Mouse (Mus musculus) spleen, adult 2 months (tissue): ENCODE data around the gene Thap7. TPM values are rescaled to one million over a fixed set of nuclear protein-coding genes. Genes with fewer than 3 reads are reported as not detected.

ENCODE experiments used
- DNase-seq, 2 experiments: peaks; one replicate each; pipeline versions ENCODE4 v3.0.0 to v3.0.0-alpha.2; 2012 to 2021; ENCODE audit warnings: low spot score in 2 of 2, low read depth in 1 of 2
- H3K27ac ChIP-seq: fragments of 200-500 bp; 2 replicates; pipeline ENCODE4 v1.5.1; 2012; ENCODE audit warnings: low read length, inconsistent platforms; ENCODE audit not compliant: insufficient read depth
- H3K27me3 ChIP-seq: fragments of 200-500 bp; 2 replicates; pipeline ENCODE4 v1.6.1; 2012; ENCODE audit warnings: mild to moderate bottlenecking, moderate library complexity, low read length, inconsistent platforms; ENCODE audit not compliant: control insufficient read depth, insufficient read depth
- H3K36me3 ChIP-seq: fragments of 200-500 bp; 2 replicates; pipeline ENCODE4 v1.6.1; 2012; ENCODE audit warnings: mild to moderate bottlenecking, low read length, inconsistent platforms; ENCODE audit not compliant: control insufficient read depth, insufficient read depth
- H3K4me1 ChIP-seq: fragments of 200-500 bp; 2 replicates; pipeline ENCODE4 v1.6.1; 2011; ENCODE audit warnings: inconsistent platforms; ENCODE audit not compliant: control insufficient read depth, insufficient read depth, insufficient read length
- H3K4me3 ChIP-seq: fragments of 200-500 bp; 2 replicates; pipeline ENCODE4 v1.5.1; 2011; ENCODE audit warnings: mild to moderate bottlenecking, inconsistent platforms; ENCODE audit not compliant: insufficient read depth, insufficient read length; ENCODE audit errors: extremely low read depth
- CTCF ChIP-seq: fragments of 200-500 bp; IDR thresholded peaks from 2 replicates; pipeline ENCODE4 v1.5.1; 2011; ENCODE audit warnings: mild to moderate bottlenecking, inconsistent platforms; ENCODE audit not compliant: insufficient read depth, insufficient read length, insufficient replicate concordance; ENCODE audit errors: extremely low read depth
- POLR2A ChIP-seq: fragments of 200-500 bp; IDR thresholded peaks from 2 replicates; pipeline ENCODE4 v1.6.1; 2011; ENCODE audit warnings: low read depth, low read length, inconsistent platforms
- WGBS: fragments of 180-500 bp; shearing (Covaris S2); methylation state at CpG from one replicate; pipeline ENCODE4 v1.1.7; 2018; 5-methylcytosine and 5-hydroxymethylcytosine counted together
- polyA plus RNA-seq: library from polyadenylated mRNA; depleted of rRNA; stranded (reverse); fragments of >200 nt; gene quantifications from 2 replicates; pipeline ENCODE4 v1.2.3, GENCODE M21; 2012; rRNA removed

Thap7 gene
- polyA plus RNA-seq, 1 experiment: 56.2 TPM

- 10% methylated on average over 47 of the region's 47 CpGs for WGBS
- no peak for DNase-seq
- H3K27me3 ChIP-seq: peaks cover 2% of the 10 kb centered on the region
- peaks cover 12% of the 10 kb centered on the region for H3K36me3 ChIP-seq
- TF ChIP-seq POLR2A (no peak), CTCF (no peak)
- no peaks in the 10 kb centered on the region for H3K4me1 ChIP-seq
- H3K27ac ChIP-seq: no peak within 1 kb of the TSS
- H3K4me3 ChIP-seq: no peak within 1 kb of the TSS
Measured at GRCm38 (mm10) chr16:17489469-17490111, 41.3 kb downstream of the Thap7 start, which contains the start of gene Aifm3. Gene Aifm3, plus strand, starts transcription at chr16:17489611.

GRCm38 (mm10) chr16:17488478-17489468 is 42.2 kb downstream of the Thap7 start:
- 67% methylated on average over 14 of the region's 14 CpGs for WGBS
- TF ChIP-seq POLR2A: no peak
- TF ChIP-seq CTCF: no peak
- peaks cover 19% of the 10 kb centered on the region for H3K36me3 ChIP-seq
- H3K27me3 ChIP-seq: peaks cover 2% of the 10 kb centered on the region
- H3K27ac ChIP-seq: no peak overlapping the region
- H3K4me1 ChIP-seq: no peaks in the 10 kb centered on the region
- no peak overlapping the region for H3K4me3 ChIP-seq
- DNase-seq: no peak

- TF ChIP-seq POLR2A: no peak
- no peak overlapping the region for H3K27ac ChIP-seq
- H3K4me3 ChIP-seq: no peak overlapping the region
- H3K4me1 ChIP-seq: no peaks in the 10 kb centered on the region
- DNase-seq: no peak
- peaks cover 24% of the 10 kb centered on the region for H3K36me3 ChIP-seq
- peaks cover 2% of the 10 kb centered on the region for H3K27me3 ChIP-seq
- WGBS: 46% methylated on average over 3 of the region's 3 CpGs
Measured at GRCm38 (mm10) chr16:17486505-17486904, 44.4 kb downstream of the Thap7 start.

- H3K36me3 ChIP-seq: peaks cover 24% of the 10 kb centered on the region
Measured at GRCm38 (mm10) chr16:17481465-17481864, 49.5 kb downstream of the Thap7 start.

GRCm38 (mm10) chr16:17478331-17478943 is 52.5 kb downstream of the Thap7 start:
- Histone ChIP-seq H3K4me1 (no peaks in the 10 kb centered on the region; the same call in 1 of the 2 replicates), H3K27me3 (no peaks in the 10 kb centered on the region), H3K4me3 (no peak overlapping the region), H3K27ac (no peak overlapping the region), H3K36me3 (peaks cover 6% of the 10 kb centered on the region)
- WGBS: 69% methylated on average over 4 of the region's 4 CpGs
- TF ChIP-seq CTCF (no peak), POLR2A (no peak)
- no peak for DNase-seq

More at GRCm38 (mm10) chr16:17481465-17481864, 49.5 kb downstream of the Thap7 start:
- WGBS: 66% methylated on average over 2 of the region's 2 CpGs
- TF ChIP-seq CTCF: no peak
- no peak for TF ChIP-seq POLR2A
- no peaks in the 10 kb centered on the region; the same call in 1 of the 2 replicates for H3K4me1 ChIP-seq
- no peaks in the 10 kb centered on the region for H3K27me3 ChIP-seq
- H3K4me3 ChIP-seq: no peak overlapping the region
- H3K27ac ChIP-seq: no peak overlapping the region
- no peak for DNase-seq

Other genes starting within 250 kb of the Thap7 start
- gene Serpind1, start 199.8 kb downstream of the Thap7 start, polyA plus RNA-seq: 0.05 and 0.14 TPM in 2 replicates
- gene Snap29, start 125.2 kb downstream of the Thap7 start, polyA plus RNA-seq: 7.1 and 7.3 TPM in 2 replicates
- gene Pi4ka, start 124.8 kb downstream of the Thap7 start, polyA plus RNA-seq: 49.4 and 53.5 TPM in 2 replicates
- gene Crkl, start 79.1 kb downstream of the Thap7 start, polyA plus RNA-seq: 50.5 and 67.7 TPM in 2 replicates
- gene Aifm3, start 41.5 kb downstream of the Thap7 start, polyA plus RNA-seq: 0.23 TPM in 2 replicates
- 110 and 149 TPM in 2 replicates for gene Lztr1, start 22.4 kb downstream of the Thap7 start, polyA plus RNA-seq
- not detected in 2 replicates for gene Lrrc74b, start 30.1 kb upstream of the Thap7 start, polyA plus RNA-seq
- gene P2rx6, start 30.7 kb upstream of the Thap7 start, polyA plus RNA-seq: 0.15 and 0.33 TPM in 2 replicates
- gene Slc7a4, start 52.1 kb upstream of the Thap7 start, polyA plus RNA-seq: 4.3 and 5.1 TPM in 2 replicates
- 42.5 and 44.6 TPM in 2 replicates for gene Smpd4, start 88.2 kb upstream of the Thap7 start, polyA plus RNA-seq
- gene Ccdc74a, start 115.3 kb upstream of the Thap7 start, polyA plus RNA-seq: 1.0 and 1.4 TPM in 2 replicates
- 110 and 117 TPM in 2 replicates for gene Med15, start 201.8 kb upstream of the Thap7 start, polyA plus RNA-seq
- 20.0 and 25.5 TPM in 2 replicates for gene Klhl22, start 228.5 kb upstream of the Thap7 start, polyA plus RNA-seq